ENCODE assay signal across 8 mouse cellular contexts in genomic region chr6:143099681-143100382, GRCm38 (mm10). TPM values are rescaled to one million over a fixed set of nuclear protein-coding genes. Genes with fewer than 3 reads are reported as not detected.
DNase-seq lines count a peak whose midpoint lies in the region; ATAC-seq and TF ChIP-seq lines count a peak whose summit lies in the region.

TSS of gene C2cd5 (minus strand) at chr6:143100141.

- peak within 1 kb of the TSS; percentile 91 for H3K27ac ChIP-seq in cortical plate, adult 2 months (ENCODE audit: insufficient read depth, low read length)

- peaks cover 7% of the 10 kb centered on the region for H3K4me1 ChIP-seq in cortical plate, adult 2 months (ENCODE audit: control insufficient read depth, insufficient read depth, low read length)

- peak; percentile 97 for ATAC-seq in activated CD4-positive, CD25-positive, alpha-beta regulatory T cell, adult 4 months
- peak; percentile 93 for ATAC-seq in megakaryocyte progenitor cell, adult 5-6 weeks (replicated peaks; ENCODE audit: poor library complexity)

- H3K4me3 ChIP-seq in cortical plate, adult 2 months (ENCODE audit: insufficient read depth, low read length), result peak within 1 kb of the TSS; percentile 89

- peak; percentile 94 to 96 for DNase-seq in gastrocnemius, adult 8-10 months (ENCODE audit: low spot score in 2 of 2)
- DNase-seq in induced T-regulatory cell, adult 2 months (ENCODE audit: low read depth), result peak; percentile 98
- peak; percentile 86 to 97 for DNase-seq in left cerebral cortex, adult 9 months (ENCODE audit: low spot score in 2 of 2)
- peak; percentile 97 for DNase-seq in right cerebral cortex, postnatal 14 days
- DNase-seq in urinary bladder, postnatal 36 days (ENCODE audit: low spot score in 2 of 2), result peak; percentile 96 to 97

- TF ChIP-seq POLR2A in cortical plate, adult 2 months (IDR thresholded peaks at IDR 0.05; ENCODE audit: extremely low read depth, insufficient read depth, low read length), result peak; percentile 38

- TF ChIP-seq CTCF in cortical plate, adult 2 months (IDR thresholded peaks at IDR 0.05; ENCODE audit: extremely low read depth, insufficient read depth, low read length), result no peak

RNA-seq across cellular contexts. Expression of gene C2cd5, which starts in this region (rescaled TPM):
- 10 to 100 TPM; 53.0 to 58.6 TPM for polyA plus RNA-seq in activated CD4-positive, CD25-positive, alpha-beta regulatory T cell, adult 4 months (2017; shearing (Covaris generic))
- 96.5 and 100 TPM in 2 replicates for polyA plus RNA-seq in cortical plate, adult 2 months (2012; rRNA removed)
- total RNA-seq in gastrocnemius, adult 8-10 months (2022), result 1 to 10 TPM; 5.2 to 9.0 (median 7.5) TPM
- total RNA-seq in megakaryocyte progenitor cell, adult 5-6 weeks (2015), result 60.7 and 65.3 TPM in 2 replicates
- total RNA-seq in megakaryocyte progenitor cell, adult 5-6 weeks (2017), result 38.1 and 56.2 TPM in 2 replicates

Comparison
In these comparisons a context has a peak if more than half of its experiments do, and no peak if none do; other contexts are left out.
1. Peak in every context shown above with its lines: DNase-seq, ATAC-seq, H3K4me3 ChIP-seq and H3K27ac ChIP-seq.